Mouse (Mus musculus): ENCODE measurements at regions not wholly inside any gene's neighbourhood (a gene's known extent, or its start where the extent isn't known, plus 50 kb on each side); places are given as distances from the start of the nearest gene placed in this dataset.
A peak's percentile ranks its signal among the peaks of the same experiment; 100 is the strongest.

DNA sequence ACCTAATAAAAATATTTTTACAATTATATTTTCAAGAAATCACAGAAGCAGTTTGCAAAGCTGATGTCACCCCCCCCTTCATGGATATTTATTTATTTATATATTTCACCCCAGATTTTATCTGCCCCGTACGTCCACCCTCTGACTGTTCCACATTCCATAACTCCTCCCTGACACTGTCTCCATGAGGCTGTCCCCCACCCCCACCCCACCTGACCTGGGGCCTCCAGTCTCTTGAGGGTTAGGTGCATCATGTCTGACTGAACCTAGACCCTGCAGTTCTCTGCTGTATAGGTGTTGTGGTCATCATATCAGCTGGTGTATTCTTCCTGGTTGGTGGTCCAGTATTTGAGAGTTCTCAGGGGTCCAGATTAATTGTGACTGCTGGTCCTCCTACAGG lies 1083.9 kb upstream of the Cadm2 start:
- Histone ChIP-seq H3K27ac (no peak overlapping the region), H3K27me3 (ENCODE audit: low read depth, poor library complexity, severe bottlenecking) (no peaks in the 10 kb centered on the region), H3K9me3 (replicated peaks) (no peaks in the 10 kb centered on the region), H3K4me1 (no peaks in the 10 kb centered on the region), H3K4me3 (no peak overlapping the region), H3K36me3 (no peaks in the 10 kb centered on the region)
- 95% methylated on average over 2 of the region's 2 CpGs for WGBS
- DNase-seq (ENCODE audit: low spot score) = no peak

DNA sequence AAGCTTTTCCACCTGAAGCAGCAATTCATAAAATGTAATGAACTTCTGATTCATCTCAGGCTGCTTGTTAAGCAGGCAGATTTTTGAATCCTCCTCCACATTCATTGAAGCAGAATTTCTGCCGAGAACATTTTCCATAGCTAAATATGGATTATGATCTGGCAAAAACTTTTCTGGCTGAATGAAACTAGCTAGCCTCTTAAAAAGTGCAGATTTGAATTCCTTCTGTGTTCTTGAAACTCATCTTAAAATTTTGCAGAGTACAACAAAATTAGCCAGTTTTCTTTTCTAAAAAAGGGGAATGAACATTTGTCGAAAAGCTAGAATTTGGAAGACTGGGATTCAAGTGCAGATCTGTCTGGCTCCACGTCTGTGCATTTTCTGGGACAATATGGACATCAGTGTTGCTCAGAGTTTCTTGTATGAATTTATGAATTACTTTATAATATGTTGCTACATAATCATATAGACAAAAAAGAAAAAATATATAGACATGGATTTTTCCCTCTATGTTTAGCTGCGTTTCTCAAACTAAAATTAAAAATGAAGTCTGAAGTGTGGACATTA lies 1046.3 kb upstream of the Cadm2 start:
- Histone ChIP-seq H3K27me3 (ENCODE audit: low read depth, poor library complexity, severe bottlenecking) (no peaks in the 10 kb centered on the region), H3K27ac (no peak overlapping the region), H3K4me1 (no peaks in the 10 kb centered on the region), H3K36me3 (no peaks in the 10 kb centered on the region), H3K4me3 (no peak overlapping the region), H3K9me3 (replicated peaks) (no peaks in the 10 kb centered on the region)
- DNase-seq (ENCODE audit: low spot score) = no peak
- WGBS = 95% methylated on average over 4 of the region's 4 CpGs

DNA sequence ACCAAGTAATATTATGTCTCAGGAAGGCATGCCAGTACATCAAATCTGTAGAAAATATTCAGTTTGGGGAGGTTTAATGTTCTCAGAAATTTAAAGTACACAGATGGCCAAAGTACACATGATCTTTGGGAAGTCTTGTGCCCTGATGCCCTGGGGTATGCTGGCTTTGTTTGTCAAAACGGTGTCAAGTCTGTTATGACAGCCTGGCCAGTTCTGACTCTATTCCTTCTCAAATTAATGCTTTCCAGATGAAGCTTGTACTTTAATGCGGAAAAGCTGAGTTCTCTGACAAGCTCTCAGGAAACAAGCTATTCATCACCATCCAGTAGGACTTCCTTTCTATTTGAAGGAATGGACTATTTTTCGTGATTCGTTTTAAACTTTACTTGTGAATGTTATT lies 1037.7 kb upstream of the Cadm2 start:
- no peaks in the 10 kb centered on the region for H3K27me3 ChIP-seq (ENCODE audit: low read depth, poor library complexity, severe bottlenecking)
- no peak overlapping the region for H3K27ac ChIP-seq
- DNase-seq (ENCODE audit: low spot score) = peak; percentile 36
- H3K4me3 ChIP-seq = no peak overlapping the region
- H3K9me3 ChIP-seq (replicated peaks) = no peaks in the 10 kb centered on the region
- H3K4me1 ChIP-seq = peaks cover 5% of the 10 kb centered on the region; the same call in 1 of the 2 replicates
- WGBS = 30% methylated on average over 4 of the region's 4 CpGs
- no peaks in the 10 kb centered on the region for H3K36me3 ChIP-seq

DNA sequence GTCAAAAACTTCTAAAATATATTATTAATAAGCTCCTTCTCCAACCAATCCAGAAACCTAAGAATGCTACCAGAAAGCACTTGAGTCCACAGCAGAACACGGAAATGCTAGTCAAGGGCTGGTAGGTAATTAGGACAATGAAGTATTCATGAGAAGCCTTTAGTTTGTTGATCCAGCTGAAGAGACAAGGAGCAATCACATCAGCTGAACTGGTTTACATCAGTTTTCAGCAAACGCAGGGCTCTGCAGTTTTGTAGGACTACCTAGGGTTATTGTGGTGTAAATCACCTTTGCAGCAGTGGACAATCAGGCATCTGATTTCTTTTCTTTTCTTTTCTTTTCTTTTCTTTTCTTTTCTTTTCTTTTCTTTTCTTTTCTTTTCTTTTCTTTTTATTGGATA lies 1007.3 kb upstream of the Cadm2 start:
- Histone ChIP-seq H3K27me3 (ENCODE audit: low read depth, poor library complexity, severe bottlenecking) (no peaks in the 10 kb centered on the region), H3K9me3 (replicated peaks) (no peaks in the 10 kb centered on the region), H3K4me1 (no peaks in the 10 kb centered on the region), H3K36me3 (no peaks in the 10 kb centered on the region), H3K4me3 (no peak overlapping the region), H3K27ac (no peak overlapping the region)
- no peak for DNase-seq (ENCODE audit: low spot score)
- 74% methylated on average over 2 of the region's 2 CpGs for WGBS

DNA sequence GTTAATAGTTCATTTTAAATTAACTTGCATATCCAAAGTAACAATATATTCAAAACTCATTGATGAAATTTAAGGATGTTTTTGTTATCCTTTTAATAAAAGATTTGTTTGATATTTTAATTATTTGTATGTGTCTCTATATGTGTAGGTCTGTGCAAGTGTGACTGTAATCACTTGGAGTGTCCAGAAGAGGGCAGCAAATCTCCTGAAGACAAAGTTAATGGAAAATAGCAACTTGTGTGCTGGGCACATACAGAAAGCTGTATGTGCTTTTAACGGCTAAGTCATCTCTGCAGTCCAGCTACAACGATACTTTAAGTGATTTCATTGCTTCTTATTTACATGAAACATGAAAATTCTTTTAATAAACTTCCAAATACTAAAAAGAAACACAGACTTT lies 993.3 kb upstream of the Cadm2 start:
- Histone ChIP-seq H3K9me3 (replicated peaks) (no peaks in the 10 kb centered on the region), H3K36me3 (no peaks in the 10 kb centered on the region), H3K4me3 (no peak overlapping the region), H3K27me3 (ENCODE audit: low read depth, poor library complexity, severe bottlenecking) (no peaks in the 10 kb centered on the region), H3K27ac (no peak overlapping the region), H3K4me1 (no peaks in the 10 kb centered on the region)
- no peak for DNase-seq (ENCODE audit: low spot score)
- whole genome bisulfite sequencing = 76% methylated on average over 2 of the region's 2 CpGs

All from limb, embryonic 10.5 days (tissue).